In the genomic region with DNA sequence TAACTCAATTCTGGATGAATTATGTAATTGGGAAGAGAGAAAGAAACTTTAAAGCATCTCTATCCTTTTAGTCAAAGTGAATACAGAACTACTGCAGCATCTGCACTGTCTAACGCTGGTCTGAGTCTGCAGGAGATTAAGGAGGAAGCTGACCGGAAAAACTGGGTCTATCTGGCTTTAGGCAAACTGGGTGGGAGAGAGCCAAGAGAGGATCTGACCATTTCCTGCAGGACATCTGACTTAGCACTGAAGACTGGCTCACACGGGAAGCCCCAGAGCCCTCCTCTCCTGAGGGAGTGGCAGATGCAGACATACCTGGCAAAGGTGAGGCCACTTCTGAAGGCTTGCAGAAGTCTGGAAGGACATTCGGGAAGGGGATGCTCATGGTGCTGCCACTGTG, we compare ENCODE assay signal across 15 mouse cellular contexts.
"Had no signal": no experiment of that assay in that cellular context is flagged by ENCODE, and none has a peak within 500 bp of the region (broad histone marks: within the 10 kb centered on the region; RNA-seq: fewer than 3 reads in every experiment).

No protein-coding gene starts in this region.

- H3K27me3 ChIP-seq: limb, embryonic 13.5 days; liver, embryonic 13.5 days; neural tube, embryonic 13.5 days had no signal

- H3K4me2 ChIP-seq: limb, embryonic 13.5 days; liver, embryonic 13.5 days; neural tube, embryonic 13.5 days had no signal

- H3K9me3 ChIP-seq: limb, embryonic 13.5 days; liver, embryonic 13.5 days; midbrain, embryonic 10.5 days; neural tube, embryonic 13.5 days had no signal

- H3K4me1 ChIP-seq: liver, embryonic 13.5 days had no signal

- H3K27ac ChIP-seq: kidney, postnatal 0 days; limb, embryonic 13.5 days; liver, embryonic 13.5 days; midbrain, embryonic 10.5 days; neural tube, embryonic 13.5 days had no signal

- H3K9ac ChIP-seq: limb, embryonic 13.5 days; liver, embryonic 13.5 days; neural tube, embryonic 13.5 days had no signal

- DNase-seq: kidney, adult 18-20 months; left cerebral cortex, postnatal 4 days; liver, embryonic 13.5 days; lung, adult 18-20 months; lung, postnatal 36 days; midbrain, embryonic 14.5 days; retina, postnatal 1 day; right cerebral cortex, postnatal 4 days; spleen, adult 18-20 months; thymus, adult 18-20 months; thymus, postnatal 14 days had no signal

- H3K4me3 ChIP-seq: limb, embryonic 13.5 days; liver, embryonic 13.5 days; midbrain, embryonic 10.5 days; neural tube, embryonic 13.5 days had no signal
